Mouse (Mus musculus): ENCODE measurements around the gene Socs1.

- TF ChIP-seq CTCF (conservative IDR thresholded peaks at IDR 0.05; ENCODE audit: low read length), result no peak
- TF ChIP-seq POU5F1 (IDR thresholded peaks at IDR 0.05; ENCODE audit: borderline replicate concordance, low read length), result no peak
These were observed 30.6 kb downstream of the Socs1 start for GRCm38 (mm10) chr16:10754521-10755296.

Data from E14TG2a.4 (cell line).